Mouse (Mus musculus) ES-Bruce4 (cell line): ENCODE results near the gene Cyp4f13.

Experiments used
- CTCF ChIP-seq: IDR thresholded peaks from one replicate; pipeline ENCODE4 v1.8.1; 2011; ENCODE audit warnings: low read depth, low read length
- EP300 ChIP-seq: IDR thresholded peaks from 2 replicates; pipeline ENCODE4 v1.6.1; 2011; ENCODE audit warnings: low read depth, low read length; ENCODE audit not compliant: insufficient read depth
- POLR2A ChIP-seq: IDR thresholded peaks from one replicate; pipeline ENCODE4 v1.8.1; 2011; ENCODE audit warnings: low read length; ENCODE audit not compliant: insufficient read depth

DNA sequence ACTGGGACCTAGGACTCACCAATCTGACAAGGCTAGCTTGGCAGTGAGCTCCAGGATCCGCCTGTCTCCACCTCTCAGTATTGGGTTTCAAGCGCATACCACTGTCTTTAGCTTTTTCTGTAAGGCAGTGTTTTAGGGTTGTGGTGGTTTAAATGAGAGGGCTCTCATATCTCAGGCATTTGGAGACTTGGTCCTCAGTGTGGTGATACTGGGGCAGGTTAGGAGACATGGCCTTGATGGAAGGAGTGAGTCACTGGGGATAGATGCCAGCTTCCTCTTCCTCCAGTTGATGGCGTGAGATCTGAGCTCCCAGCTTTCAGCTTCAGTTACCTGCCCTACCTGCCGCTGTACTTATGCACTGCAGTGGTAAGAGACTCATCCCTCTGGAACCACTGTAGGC, 7.4 kb downstream of the Cyp4f13 start:
- TF ChIP-seq CTCF, result no peak
- no peak for TF ChIP-seq POLR2A
- no peak for TF ChIP-seq EP300
